Mouse (Mus musculus): ENCODE measurements around the gene Cdc123.

DNA sequence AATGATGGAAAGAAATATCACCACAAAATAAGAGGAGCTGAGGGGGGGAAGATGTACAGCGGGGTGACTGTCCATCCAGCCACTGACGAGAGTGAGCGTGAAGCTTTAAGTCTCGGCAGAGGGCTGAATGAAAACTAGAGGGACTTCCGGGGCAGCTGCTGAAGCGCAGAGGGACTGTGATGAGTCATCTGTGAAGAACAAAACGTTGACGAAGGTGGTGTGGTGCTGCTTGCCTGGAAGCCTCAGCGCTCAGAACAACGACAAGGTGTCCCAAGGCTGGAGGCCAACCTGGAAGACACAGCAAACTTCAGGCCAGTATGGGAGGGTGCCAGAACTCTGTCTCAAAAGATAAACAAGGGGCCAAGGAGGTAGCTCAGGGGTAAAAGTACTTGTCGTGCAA, 4.1 kb downstream of the Cdc123 start:
- TF ChIP-seq CTCF (IDR thresholded peaks at IDR 0.05; ENCODE audit: low read depth), result no peak
- TF ChIP-seq EP300 (optimal IDR thresholded peaks at IDR 0.05), result no peak

Measured in stomach, postnatal 0 days (tissue).